Mouse (Mus musculus): Measurements from ENCODE around the gene Adora3.

DNA sequence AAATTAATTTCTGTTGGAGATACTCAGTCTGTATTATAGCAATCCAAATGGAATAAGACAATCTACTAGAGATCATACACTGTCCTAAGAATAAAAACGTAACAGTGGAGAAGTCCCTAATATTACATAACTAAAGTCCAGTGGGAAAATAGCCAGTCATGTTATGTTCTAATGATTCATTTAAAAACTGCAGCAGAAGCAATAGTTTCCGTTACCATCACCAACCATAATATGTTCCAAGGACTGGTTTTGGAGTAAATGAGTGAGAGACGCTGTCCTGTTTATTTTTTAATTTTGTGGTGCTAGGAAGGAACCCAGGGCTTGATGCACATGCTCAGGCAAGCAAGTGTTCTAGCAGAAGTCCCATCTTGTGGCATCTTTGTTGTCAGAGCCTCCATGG lies 49.2 kb upstream of the Adora3 start:
- TF ChIP-seq CTCF (IDR thresholded peaks at IDR 0.05; ENCODE audit: extremely low read depth, insufficient read length, insufficient replicate concordance, low read depth, low read length) (no peak), POLR2A (IDR thresholded peaks at IDR 0.05; ENCODE audit: low read depth, low read length) (no peak)
